Mouse (Mus musculus) cortical plate, adult 2 months (tissue): Measurements from ENCODE around the gene Lama5.

ENCODE experiments used
- CTCF ChIP-seq: fragments of 200-500 bp; IDR thresholded peaks from 2 replicates; pipeline ENCODE4 v1.5.1; 2011; ENCODE audit warnings: mild to moderate bottlenecking, control low read depth, low read length; ENCODE audit not compliant: insufficient read depth; ENCODE audit errors: extremely low read depth
- POLR2A ChIP-seq: fragments of 200-500 bp; IDR thresholded peaks from 2 replicates; pipeline ENCODE4 v1.6.1; 2011; ENCODE audit warnings: mild to moderate bottlenecking, low read length, control low read depth; ENCODE audit not compliant: insufficient read depth; ENCODE audit errors: extremely low read depth

GRCm38 (mm10) chr2:180208976-180209375 lies 16.7 kb downstream of the Lama5 start:
- no peak for TF ChIP-seq CTCF
- TF ChIP-seq POLR2A = no peak
